Mouse (Mus musculus) intestine, embryonic 14.5 days (tissue): Measurements from ENCODE around the gene Rchy1. TPM values are rescaled to one million over a fixed set of nuclear protein-coding genes. Genes with fewer than 3 reads are reported as not detected.

Experiments used
- ATAC-seq: fragments of 200-750 bp; cut with Nextera tagmentation; replicated peaks from 2 replicates; pipeline ENCODE4 v1.8.0; 2017; ENCODE audit warnings: low read depth, moderate number of reproducible peaks, moderate TSS enrichment, moderate library complexity; ENCODE audit not compliant: low FRiP score, low TSS enrichment
- DNase-seq: peaks from one replicate; pipeline ENCODE4 v3.0.0-alpha.2; 2018; ENCODE audit warnings: low spot score
- H3K27ac ChIP-seq: fragments of 300-500 bp; sonication (generic); 2 replicates; pipeline ENCODE4 v1.5.1; 2014; ENCODE audit warnings: low read depth, mild to moderate bottlenecking, control low read depth
- H3K27me3 ChIP-seq: fragments of 300-500 bp; sonication (generic); replicated peaks from 2 replicates; pipeline ENCODE4 v1.6.1; 2014; ENCODE audit warnings: low read length, control low read depth; ENCODE audit not compliant: control insufficient read depth, insufficient read depth
- H3K36me3 ChIP-seq: fragments of 300-500 bp; sonication (generic); 2 replicates; pipeline ENCODE4 v1.6.1; 2014; ENCODE audit warnings: low read length, control low read depth; ENCODE audit not compliant: control insufficient read depth, insufficient read depth
- H3K4me1 ChIP-seq: fragments of 300-500 bp; sonication (generic); replicated peaks from 2 replicates; pipeline ENCODE4 v1.6.1; 2014; ENCODE audit warnings: low read length, control low read depth, mixed read lengths; ENCODE audit not compliant: control insufficient read depth, insufficient read depth
- H3K4me2 ChIP-seq: fragments of 300-500 bp; sonication (generic); 2 replicates; pipeline ENCODE4 v1.6.1; 2014; ENCODE audit warnings: low read length
- H3K4me3 ChIP-seq: fragments of 300-500 bp; sonication (generic); 2 replicates; pipeline ENCODE4 v1.5.1; 2014; ENCODE audit warnings: low read depth, low read length, control low read depth, mixed read lengths
- H3K9ac ChIP-seq: fragments of 300-500 bp; sonication (generic); 2 replicates; pipeline ENCODE4 v1.6.1; 2014; ENCODE audit warnings: mild to moderate bottlenecking, low read length
- H3K9me3 ChIP-seq: fragments of 300-500 bp; sonication (generic); 2 replicates; pipeline ENCODE4 v1.6.1; 2016; ENCODE audit warnings: low read length, control low read depth; ENCODE audit not compliant: control insufficient read depth
- WGBS: fragments of 180-500 bp; shearing (Covaris S2); extraction: QIAGEN DNeasy Blood & Tissue Kit; methylation state at CpG from one replicate; pipeline ENCODE4 v1.1.7; 2014; 5-methylcytosine and 5-hydroxymethylcytosine counted together
- polyA plus RNA-seq: library from polyadenylated mRNA; unstranded; fragments of >200 nt; fragmentation: Nextera tagmentation; extraction: Ambion mirVana; gene quantifications from 2 replicates; pipeline ENCODE4 v1.2.1, GENCODE M21; 2014

Gene Rchy1
- polyA plus RNA-seq, 1 experiment from 2014 or later, result 51.3 TPM

GRCm38 (mm10) chr5:91975758-91976157 is 12.9 kb upstream of the Rchy1 start:
- Histone ChIP-seq H3K9me3 (no peaks in the 10 kb centered on the region), H3K4me2 (no peak overlapping the region), H3K36me3 (no peaks in the 10 kb centered on the region), H3K27me3 (no peaks in the 10 kb centered on the region), H3K9ac (no peak overlapping the region), H3K4me1 (no peaks in the 10 kb centered on the region), H3K4me3 (no peak overlapping the region), H3K27ac (no peak overlapping the region)
- ATAC-seq (no peak), DNase-seq (no peak)
- 82% methylated on average over 9 of the region's 9 CpGs for WGBS

DNA sequence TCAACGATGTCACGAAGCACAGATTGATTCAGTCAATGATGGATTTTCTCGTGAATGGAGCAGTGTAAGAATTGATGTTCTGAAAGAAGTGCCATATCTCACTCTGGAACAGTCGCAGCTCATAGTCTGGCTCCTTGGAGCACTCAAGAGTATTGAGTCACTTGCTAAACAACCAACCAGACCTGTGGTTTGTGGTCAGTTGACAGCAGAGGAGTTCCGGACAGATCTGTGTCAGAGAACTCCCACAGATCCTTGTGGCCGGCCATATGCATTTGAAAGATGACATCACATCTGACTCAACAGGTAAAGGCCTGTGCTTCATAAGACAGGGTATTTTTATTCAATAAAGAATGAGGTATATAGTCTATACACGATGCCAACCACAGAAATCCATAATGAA is 11.1 kb upstream of the Rchy1 start:
- no peak for DNase-seq
- Histone ChIP-seq H3K4me3 (no peak overlapping the region), H3K9ac (no peak overlapping the region), H3K4me2 (no peak overlapping the region), H3K4me1 (no peaks in the 10 kb centered on the region), H3K9me3 (no peaks in the 10 kb centered on the region), H3K27me3 (no peaks in the 10 kb centered on the region), H3K36me3 (peaks cover 5% of the 10 kb centered on the region), H3K27ac (no peak overlapping the region)
- ATAC-seq, result no peak
- 90% methylated on average over 7 of the region's 7 CpGs for WGBS

DNA sequence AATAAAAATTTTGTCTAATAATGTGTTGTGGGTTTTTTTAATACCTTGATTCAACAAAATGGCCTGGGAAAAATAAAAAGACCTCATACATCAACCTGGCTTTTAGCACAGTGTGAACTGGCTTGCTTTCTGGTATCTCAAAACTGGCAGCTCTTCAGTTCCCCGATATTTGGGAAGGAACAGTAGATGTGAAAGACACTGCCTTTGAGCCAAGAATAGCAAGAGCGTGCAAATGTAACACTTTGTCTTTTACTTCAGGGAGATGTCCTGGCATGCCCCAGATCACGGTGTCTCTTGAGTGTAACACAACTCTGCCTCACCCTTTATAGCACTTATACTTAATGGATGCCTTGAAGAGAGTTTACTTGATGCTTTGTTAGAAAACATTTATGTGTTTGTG is 9.2 kb upstream of the Rchy1 start:
- Histone ChIP-seq H3K9ac (no peak overlapping the region), H3K27ac (no peak overlapping the region), H3K4me3 (no peak overlapping the region), H3K9me3 (no peaks in the 10 kb centered on the region), H3K27me3 (no peaks in the 10 kb centered on the region), H3K4me2 (no peak overlapping the region), H3K4me1 (no peaks in the 10 kb centered on the region), H3K36me3 (peaks cover 5% of the 10 kb centered on the region)
- DNase-seq (no peak), ATAC-seq (no peak)
- WGBS, result 91% methylated on average over 3 of the region's 3 CpGs

DNA sequence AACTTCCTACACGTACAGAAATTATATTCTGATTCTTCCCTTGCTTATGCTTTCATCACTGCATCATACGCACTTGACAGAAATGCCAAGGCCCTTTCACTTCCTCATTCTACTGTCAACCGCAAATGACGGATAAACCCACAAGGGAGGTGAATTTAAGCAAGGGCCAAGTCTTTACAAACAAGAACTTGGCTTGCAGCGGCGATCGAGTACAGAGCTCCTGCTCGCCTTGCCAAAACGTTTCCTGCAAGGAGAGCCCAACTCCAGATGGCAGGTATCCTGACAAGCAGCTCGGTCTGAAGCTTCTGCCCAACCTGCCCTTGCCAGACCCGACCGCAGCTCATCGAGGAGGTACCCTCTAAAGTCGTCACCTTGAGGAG is 619 bp downstream of the Rchy1 start:
- Histone ChIP-seq H3K9ac (peak overlapping the region; percentile 81), H3K4me3 (peak overlapping the region; percentile 86), H3K36me3 (peaks cover 15% of the 10 kb centered on the region), H3K4me2 (peak overlapping the region; percentile 71), H3K27ac (peak overlapping the region; percentile 97), H3K9me3 (no peaks in the 10 kb centered on the region), H3K4me1 (peaks cover 20% of the 10 kb centered on the region), H3K27me3 (no peaks in the 10 kb centered on the region)
- no peak for DNase-seq
- WGBS, result 1% methylated on average over 14 of the region's 14 CpGs
- ATAC-seq, result peak; percentile 21

GRCm38 (mm10) chr5:91961370-91961769 is 1.5 kb downstream of the Rchy1 start:
- Histone ChIP-seq H3K36me3 (peaks cover 23% of the 10 kb centered on the region), H3K27ac (no peak overlapping the region; the same call in 1 of the 2 replicates), H3K27me3 (no peaks in the 10 kb centered on the region), H3K9ac (peak overlapping the region; percentile 81; the same call in 1 of the 2 replicates), H3K9me3 (no peaks in the 10 kb centered on the region), H3K4me3 (peak overlapping the region; percentile 86), H3K4me2 (peak overlapping the region; percentile 71), H3K4me1 (peaks cover 20% of the 10 kb centered on the region)
- 95% methylated on average over 1 of the region's 1 CpGs for WGBS
- ATAC-seq, result no peak
- DNase-seq, result no peak

DNA sequence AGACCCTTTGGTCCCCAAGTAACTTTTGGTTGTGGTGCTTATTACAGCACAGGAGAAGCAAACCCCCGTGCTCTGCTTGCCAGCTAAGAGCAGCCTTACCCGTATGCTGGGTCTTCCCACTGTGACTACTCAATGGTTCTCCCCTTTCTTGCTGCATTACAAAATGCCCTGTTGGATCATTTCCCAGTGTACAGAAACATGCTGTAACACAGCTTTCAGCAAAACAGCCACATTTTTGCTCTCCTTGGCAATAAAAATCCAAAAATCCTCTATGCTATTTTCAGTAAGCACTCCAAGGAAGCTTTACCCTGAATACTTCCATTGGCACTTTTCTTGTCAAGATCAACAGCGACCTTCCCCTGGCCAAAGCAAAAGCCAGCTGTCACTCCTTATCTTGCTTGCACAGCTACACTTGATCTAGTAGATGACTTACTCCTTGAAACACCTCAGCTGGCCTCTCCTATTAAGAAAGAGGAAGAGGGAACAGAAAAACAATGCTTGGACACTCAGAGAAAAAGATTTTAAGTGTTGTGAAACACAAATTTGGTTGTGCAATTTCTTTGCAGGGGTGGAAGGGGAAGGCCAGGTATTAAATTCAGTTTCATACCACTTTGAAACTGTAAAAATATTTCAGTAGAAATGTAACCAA is 2.1 kb downstream of the Rchy1 start:
- Histone ChIP-seq H3K9me3 (no peaks in the 10 kb centered on the region), H3K4me2 (peak overlapping the region; percentile 71), H3K27me3 (no peaks in the 10 kb centered on the region), H3K4me1 (peaks cover 20% of the 10 kb centered on the region), H3K9ac (no peak overlapping the region; the same call in 1 of the 2 replicates), H3K36me3 (peaks cover 26% of the 10 kb centered on the region), H3K4me3 (peak overlapping the region; percentile 86), H3K27ac (no peak overlapping the region)
- no peak for DNase-seq
- 59% methylated on average over 3 of the region's 3 CpGs for WGBS
- no peak for ATAC-seq

DNA sequence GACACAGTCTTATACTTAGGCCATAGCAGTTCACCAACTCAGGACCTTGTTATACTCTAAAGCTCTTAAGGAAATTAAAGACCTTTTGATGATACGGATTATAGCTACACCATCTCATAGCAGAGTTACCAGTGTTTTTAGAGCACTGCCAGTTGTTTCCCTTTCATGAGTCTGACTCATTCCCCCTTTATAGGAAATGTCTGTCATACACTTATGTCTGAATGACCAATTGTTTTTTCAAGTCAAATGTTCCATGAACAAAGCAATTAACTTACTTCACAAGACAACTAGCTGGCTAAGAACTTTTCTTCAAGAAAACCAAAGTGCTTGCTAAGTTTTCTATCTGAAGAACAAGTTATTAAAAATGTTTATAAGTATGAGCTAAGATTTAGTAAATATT is 2.9 kb downstream of the Rchy1 start:
- H3K4me1 ChIP-seq, result peaks cover 20% of the 10 kb centered on the region
- H3K4me2 ChIP-seq, result peak overlapping the region; percentile 71
- DNase-seq (no peak), ATAC-seq (no peak)
- no peak overlapping the region for H3K9ac ChIP-seq
- H3K27me3 ChIP-seq, result no peaks in the 10 kb centered on the region
- H3K9me3 ChIP-seq, result no peaks in the 10 kb centered on the region
- H3K4me3 ChIP-seq, result no peak overlapping the region
- 79% methylated on average over 1 of the region's 1 CpGs for WGBS
- H3K27ac ChIP-seq, result no peak overlapping the region
- peaks cover 32% of the 10 kb centered on the region for H3K36me3 ChIP-seq

GRCm38 (mm10) chr5:91959096-91959495 is 3.8 kb downstream of the Rchy1 start:
- Histone ChIP-seq H3K4me3 (no peak overlapping the region), H3K9ac (no peak overlapping the region), H3K27ac (no peak overlapping the region), H3K27me3 (no peaks in the 10 kb centered on the region), H3K4me2 (no peak overlapping the region), H3K9me3 (no peaks in the 10 kb centered on the region), H3K36me3 (peaks cover 40% of the 10 kb centered on the region), H3K4me1 (peaks cover 20% of the 10 kb centered on the region)
- DNase-seq (no peak), ATAC-seq (no peak)
- WGBS, result 74% methylated on average over 1 of the region's 1 CpGs
